ENCODE assay signal across 8 mouse cellular contexts in the genomic region with DNA sequence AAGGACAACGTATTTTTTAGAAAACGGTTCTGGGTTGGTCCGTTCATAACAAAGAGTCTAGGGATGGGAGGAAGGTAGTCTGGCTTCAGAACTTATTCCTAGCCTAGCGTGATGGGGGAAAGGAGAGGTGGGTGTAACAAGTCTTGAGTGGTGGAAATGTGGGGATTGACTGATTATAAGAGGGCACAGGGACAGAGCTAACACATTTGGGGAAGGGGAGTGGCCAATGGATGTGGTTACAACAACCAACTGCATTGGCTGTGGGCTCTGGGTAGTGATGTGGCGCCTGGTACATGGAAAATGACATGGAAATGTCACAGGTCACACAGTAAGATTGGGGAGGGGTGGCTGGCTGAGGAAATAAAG. TPM values are rescaled to one million over a fixed set of nuclear protein-coding genes. Genes with fewer than 3 reads are reported as not detected.
DNase-seq lines count a peak whose midpoint lies in the region; ATAC-seq and TF ChIP-seq lines count a peak whose summit lies in the region.

No protein-coding gene starts in this region.

- H3K4me1 ChIP-seq in kidney, adult 2 months (ENCODE audit: control insufficient read depth, insufficient read depth, low read length) = no peaks in the 10 kb centered on the region
- H3K4me1 ChIP-seq in hindbrain, embryonic 14.5 days (replicated peaks; ENCODE audit: control insufficient read depth, insufficient read depth, low read length) = peaks cover 21% of the 10 kb centered on the region
- peaks cover 26% of the 10 kb centered on the region for H3K4me1 ChIP-seq in midbrain, embryonic 13.5 days (replicated peaks)

- no peak for DNase-seq in kidney, adult 2 months
- DNase-seq in kidney, adult 9 months = no peak
- DNase-seq in hindbrain, embryonic 14.5 days (ENCODE audit: low spot score) = no peak
- no peak for DNase-seq in urinary bladder, postnatal 25 days (ENCODE audit: low spot score)
- DNase-seq in frontal cortex, postnatal 25 days (ENCODE audit: low spot score in 2 of 2) = no peak
- no peak for DNase-seq in spleen, postnatal 36 days (ENCODE audit: low spot score in 2 of 2)

- TF ChIP-seq POLR2A in kidney, adult 2 months (IDR thresholded peaks at IDR 0.05; ENCODE audit: low read depth, low read length) = no peak

- H3K4me2 ChIP-seq in hindbrain, embryonic 14.5 days (replicated peaks) = peak overlapping the region; percentile 72
- peak overlapping the region; percentile 88 for H3K4me2 ChIP-seq in midbrain, embryonic 13.5 days (replicated peaks)

- H3K9ac ChIP-seq in hindbrain, embryonic 14.5 days = peak overlapping the region; percentile 84
- H3K9ac ChIP-seq in midbrain, embryonic 13.5 days (replicated peaks) = peak overlapping the region; percentile 85; the same call in 1 of the 2 replicates

- TF ChIP-seq CTCF in kidney, adult 2 months (conservative IDR thresholded peaks at IDR 0.05; ENCODE audit: insufficient read depth, insufficient read length, low read depth, low read length) = no peak

- peak; percentile 37 for ATAC-seq in activated CD4-positive, CD25-positive, alpha-beta regulatory T cell, adult 4 months
- peak; percentile 35; the same call in 1 of the 2 replicates for ATAC-seq in hindbrain, embryonic 14.5 days (ENCODE audit: low FRiP score)
- ATAC-seq in midbrain, embryonic 13.5 days = no peak

- WGBS in kidney, adult 2 months = 22% methylated on average over 5 of the region's 5 CpGs
- 22% methylated on average over 5 of the region's 5 CpGs for WGBS in hindbrain, embryonic 14.5 days
- WGBS in midbrain, embryonic 13.5 days = 27% methylated on average over 5 of the region's 5 CpGs

- peak overlapping the region; percentile 21; the same call in 1 of the 2 replicates for H3K27ac ChIP-seq in kidney, adult 2 months (ENCODE audit: insufficient read depth, low read depth, low read length)
- H3K27ac ChIP-seq in hindbrain, embryonic 14.5 days = peak overlapping the region; percentile 93
- H3K27ac ChIP-seq in midbrain, embryonic 13.5 days = peak overlapping the region; percentile 94

- H3K9me3 ChIP-seq in hindbrain, embryonic 14.5 days (ENCODE audit: control insufficient read depth, low read length) = no peaks in the 10 kb centered on the region
- no peaks in the 10 kb centered on the region for H3K9me3 ChIP-seq in midbrain, embryonic 13.5 days

- no peaks in the 10 kb centered on the region for H3K27me3 ChIP-seq in kidney, adult 2 months (replicated peaks; ENCODE audit: control insufficient read depth, insufficient read depth, low read length)
- no peaks in the 10 kb centered on the region for H3K27me3 ChIP-seq in hindbrain, embryonic 14.5 days (ENCODE audit: control insufficient read depth, insufficient read depth, low read length)
- H3K27me3 ChIP-seq in midbrain, embryonic 13.5 days = no peaks in the 10 kb centered on the region

- H3K4me3 ChIP-seq in kidney, adult 2 months (ENCODE audit: insufficient read depth, low read depth, low read length) = peak overlapping the region; percentile 89
- peak overlapping the region; percentile 77 for H3K4me3 ChIP-seq in hindbrain, embryonic 14.5 days (replicated peaks; ENCODE audit: low read length)
- H3K4me3 ChIP-seq in midbrain, embryonic 13.5 days (replicated peaks) = peak overlapping the region; percentile 67

- H3K36me3 ChIP-seq in kidney, adult 2 months (ENCODE audit: control insufficient read depth, insufficient read depth, low read length) = no peaks in the 10 kb centered on the region
- H3K36me3 ChIP-seq in hindbrain, embryonic 14.5 days (replicated peaks; ENCODE audit: control insufficient read depth, insufficient read depth) = no peaks in the 10 kb centered on the region
- H3K36me3 ChIP-seq in midbrain, embryonic 13.5 days = no peaks in the 10 kb centered on the region

RNA-seq across cellular contexts. Expression of a gene that starts 0.4 kb away (rescaled TPM):
- polyA plus RNA-seq in kidney, adult 2 months (2012; rRNA removed) = 9.1 and 10.0 TPM in 2 replicates
- 10 to 100 TPM; 34.1 to 38.1 TPM for polyA plus RNA-seq in activated CD4-positive, CD25-positive, alpha-beta regulatory T cell, adult 4 months (2017; shearing (Covaris generic))
- polyA plus RNA-seq in hindbrain, embryonic 14.5 days (2014; fragmentation: Nextera tagmentation; extraction: Ambion mirVana) = 26.7 and 26.8 TPM in 2 replicates
- 26.3 and 26.6 TPM in 2 replicates for polyA plus RNA-seq in midbrain, embryonic 13.5 days (2015; fragmentation: Nextera tagmentation; extraction: Ambion mirVana)

RNA-seq across cellular contexts. Expression of a gene that starts 12.9 kb away (rescaled TPM):
- not detected in 2 replicates for polyA plus RNA-seq in kidney, adult 2 months (2012; rRNA removed)
- not detected for polyA plus RNA-seq in activated CD4-positive, CD25-positive, alpha-beta regulatory T cell, adult 4 months (2017; shearing (Covaris generic))
- not detected in 2 replicates for polyA plus RNA-seq in hindbrain, embryonic 14.5 days (2014; fragmentation: Nextera tagmentation; extraction: Ambion mirVana)
- polyA plus RNA-seq in midbrain, embryonic 13.5 days (2015; fragmentation: Nextera tagmentation; extraction: Ambion mirVana) = not detected in 2 replicates

Comparison
In these comparisons a context has a peak if more than half of its experiments do, and no peak if none do; other contexts are left out.
1. H3K27ac ChIP-seq: peak in every context shown above with its lines; median percentile 94 in midbrain, embryonic 13.5 days; 93 in hindbrain, embryonic 14.5 days; 21 in kidney, adult 2 months.